Mouse (Mus musculus): ENCODE results near the gene Xpo4.

DNA sequence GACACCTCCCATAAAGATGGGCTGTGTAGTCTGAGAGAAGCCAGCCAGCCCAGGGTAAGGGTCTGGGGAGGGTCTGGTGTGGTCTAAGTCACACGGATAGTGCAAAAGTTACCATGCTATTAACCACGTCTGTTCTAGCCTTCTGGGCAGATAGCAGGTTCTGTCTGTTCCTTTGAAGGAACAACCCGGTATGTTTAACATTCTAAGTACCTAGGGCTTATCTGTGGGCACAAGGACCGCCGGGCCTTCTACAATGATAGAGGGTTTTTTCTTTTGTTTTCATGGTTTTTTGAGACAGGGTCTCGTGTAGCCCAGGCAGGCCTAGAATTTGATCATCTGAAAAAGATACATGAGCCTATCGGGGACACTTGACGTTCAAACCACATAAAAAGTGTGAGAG, 119.1 kb downstream of the Xpo4 start:
- TF ChIP-seq CTCF (IDR thresholded peaks at IDR 0.05; ENCODE audit: low read depth) (no peak), EP300 (IDR thresholded peaks at IDR 0.05; ENCODE audit: low read depth) (no peak)

Data from heart, postnatal 0 days (tissue).